Mouse (Mus musculus) gonadal fat pad, adult 2 months (tissue): ENCODE measurements around the gene Map1lc3a. TPM values are rescaled to one million over a fixed set of nuclear protein-coding genes. Genes with fewer than 3 reads are reported as not detected.

Experiments used
- DNase-seq: peaks from one replicate; pipeline ENCODE4 v3.0.0-alpha.2; 2012; ENCODE audit warnings: low read depth
- polyA plus RNA-seq: library from polyadenylated mRNA; depleted of rRNA; stranded (reverse); fragments of >200 nt; gene quantifications from 2 replicates; pipeline ENCODE4 v1.2.3, GENCODE M21; 2012; rRNA removed

The Map1lc3a gene
- polyA plus RNA-seq, 1 experiment = 400 TPM

DNA sequence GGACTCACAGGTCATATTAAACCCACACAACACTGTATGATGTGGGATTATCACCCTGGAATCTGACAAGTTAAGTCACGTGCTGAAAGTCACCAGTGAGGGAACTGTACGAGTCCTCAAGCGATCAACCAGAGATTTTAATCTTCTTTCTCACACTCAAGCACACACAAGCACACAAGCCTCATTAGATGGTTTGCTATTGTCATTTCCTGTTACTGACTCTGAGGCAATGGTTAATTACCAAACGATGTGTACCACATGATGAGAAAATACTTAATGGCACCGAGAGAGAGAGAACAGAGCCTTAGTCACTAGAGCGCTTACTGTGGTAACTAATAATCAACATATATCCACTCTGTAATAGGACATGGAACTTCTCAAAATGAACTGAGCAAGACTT, 9.6 kb downstream of the Map1lc3a start:
- DNase-seq = no peak

DNA sequence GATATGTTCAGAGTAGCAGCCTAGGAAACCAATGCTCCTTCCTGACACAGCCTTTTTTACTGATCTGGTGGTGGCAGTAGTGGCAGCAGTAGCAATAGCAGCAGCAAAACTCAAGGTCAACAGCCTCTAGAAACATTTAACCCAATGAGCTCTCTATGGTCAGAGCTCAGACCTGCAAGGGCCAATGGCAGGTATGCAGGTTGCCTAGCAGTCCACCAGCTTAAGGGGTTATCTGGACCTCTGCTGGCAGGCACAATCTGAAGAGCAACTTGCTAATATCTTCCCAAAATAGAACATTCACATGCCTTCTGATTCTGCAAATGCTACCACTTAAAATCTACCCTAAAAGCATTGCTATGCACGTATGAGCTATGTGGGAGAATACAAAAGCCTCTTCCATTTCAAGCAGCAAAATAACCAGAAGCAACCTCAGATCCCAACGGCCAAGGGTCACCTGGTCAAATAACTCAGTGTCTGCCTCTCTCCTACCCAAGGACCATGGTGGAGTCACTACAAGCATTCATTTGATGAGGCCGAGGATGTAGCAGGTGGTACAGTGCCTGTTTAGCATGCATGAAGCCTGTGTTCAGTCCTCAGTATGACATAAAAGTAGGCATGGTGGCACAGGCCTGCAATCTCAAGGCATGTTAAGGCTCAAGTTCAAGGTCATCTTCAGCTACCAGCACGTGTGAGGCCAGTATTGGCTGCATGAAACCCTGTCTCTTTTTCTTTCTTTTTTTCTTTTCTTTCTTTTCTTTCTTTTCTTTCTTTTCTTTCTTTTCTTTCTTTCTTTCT, 11.6 kb downstream of the Map1lc3a start:
- no peak for DNase-seq

DNA sequence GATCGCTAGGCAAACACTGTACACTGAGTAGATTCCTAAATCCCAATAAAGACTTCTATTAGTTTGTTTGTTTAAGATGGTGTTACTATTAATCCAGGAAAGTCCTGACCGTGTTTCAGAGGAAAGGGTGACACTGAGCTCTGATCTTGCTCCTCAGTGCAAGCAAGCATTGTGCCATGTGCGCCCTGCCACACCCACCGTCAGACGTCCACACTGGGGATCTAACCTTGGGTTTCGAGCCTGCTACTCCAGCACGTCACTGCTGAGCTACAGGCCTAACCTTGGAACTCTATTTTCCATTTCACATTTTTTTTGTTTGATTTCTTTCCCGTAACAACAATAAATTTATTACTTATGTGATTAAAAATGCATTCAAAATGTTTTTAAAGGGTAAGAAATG, 14.0 kb downstream of the Map1lc3a start:
- DNase-seq = no peak

DNA sequence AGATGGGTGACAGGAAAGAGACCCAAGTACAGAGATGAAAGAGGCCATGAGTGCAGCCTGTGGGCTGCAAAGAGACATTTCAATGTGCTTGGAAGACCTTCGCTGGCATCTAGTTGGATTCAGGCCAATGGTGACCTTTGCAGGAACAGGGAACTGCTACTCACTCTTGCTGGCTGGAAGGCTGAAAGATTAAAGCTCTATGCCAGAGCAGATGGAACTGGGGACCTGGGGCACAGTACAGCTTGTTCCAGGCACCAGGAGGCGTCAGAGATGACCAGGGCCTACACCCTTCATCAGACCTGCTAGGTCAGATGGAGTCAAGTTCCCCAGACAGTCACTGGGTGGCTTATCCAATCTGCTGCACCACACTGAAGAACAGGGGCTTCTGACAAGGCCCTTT, 17.3 kb downstream of the Map1lc3a start:
- no peak for DNase-seq

DNA sequence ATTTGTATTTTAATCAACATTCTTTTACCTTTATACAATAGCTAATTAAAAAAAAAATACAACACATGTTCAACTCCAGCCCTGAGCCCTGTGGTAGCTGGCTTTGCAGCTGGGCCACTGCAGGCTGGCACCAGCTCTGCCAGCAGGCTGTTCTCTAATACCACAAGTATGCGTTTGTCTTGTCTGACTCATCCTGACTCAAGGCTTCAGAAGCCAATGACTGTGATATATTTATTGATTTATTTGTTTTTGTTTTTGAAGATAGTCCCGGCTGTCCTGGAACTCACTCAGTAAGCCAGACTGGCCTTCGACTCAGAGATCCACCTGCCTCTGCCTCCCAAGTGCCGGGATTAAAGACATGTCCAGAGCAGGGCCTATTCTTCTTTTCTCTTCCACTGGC, 17.8 kb downstream of the Map1lc3a start:
- DNase-seq = no peak

DNA sequence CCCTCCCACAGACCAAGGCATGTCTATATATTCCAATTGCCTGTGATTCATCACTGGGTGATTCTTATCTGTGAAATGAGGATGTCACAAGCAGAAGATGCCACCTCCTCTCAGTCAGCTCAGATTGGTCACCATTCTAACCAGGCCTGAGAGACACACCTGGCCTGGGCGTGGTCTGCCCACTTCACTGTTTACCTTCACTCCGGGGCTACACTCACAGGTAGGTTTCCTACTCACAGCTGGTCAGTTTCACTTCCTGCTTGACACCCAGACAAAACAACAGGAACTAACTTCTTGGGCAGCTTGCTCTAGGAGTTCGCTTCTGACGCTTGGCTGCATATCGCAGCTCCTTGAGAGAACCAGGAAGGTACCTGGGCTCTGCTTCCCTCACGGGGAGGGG, 19.4 kb downstream of the Map1lc3a start:
- no peak for DNase-seq

DNA sequence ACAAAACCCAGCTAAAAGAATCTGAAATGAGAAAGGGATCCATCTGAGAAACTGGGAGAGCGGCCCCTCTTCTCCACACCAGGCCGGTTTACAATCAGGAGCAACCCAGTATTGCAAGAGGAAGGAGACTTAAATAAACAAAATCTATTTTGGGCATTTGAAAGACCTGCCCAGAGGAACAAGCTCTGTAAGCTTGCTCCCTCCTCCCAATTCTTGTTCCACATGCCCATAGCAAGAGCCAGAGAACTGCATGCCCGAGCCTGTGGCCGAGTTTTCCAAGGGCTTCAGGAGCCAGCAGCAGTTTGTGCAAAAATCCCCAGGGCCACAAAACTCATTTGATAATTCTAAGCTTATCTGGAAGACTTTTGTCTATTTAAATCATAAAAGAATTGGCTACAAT, 23.5 kb downstream of the Map1lc3a start:
- DNase-seq = no peak

DNA sequence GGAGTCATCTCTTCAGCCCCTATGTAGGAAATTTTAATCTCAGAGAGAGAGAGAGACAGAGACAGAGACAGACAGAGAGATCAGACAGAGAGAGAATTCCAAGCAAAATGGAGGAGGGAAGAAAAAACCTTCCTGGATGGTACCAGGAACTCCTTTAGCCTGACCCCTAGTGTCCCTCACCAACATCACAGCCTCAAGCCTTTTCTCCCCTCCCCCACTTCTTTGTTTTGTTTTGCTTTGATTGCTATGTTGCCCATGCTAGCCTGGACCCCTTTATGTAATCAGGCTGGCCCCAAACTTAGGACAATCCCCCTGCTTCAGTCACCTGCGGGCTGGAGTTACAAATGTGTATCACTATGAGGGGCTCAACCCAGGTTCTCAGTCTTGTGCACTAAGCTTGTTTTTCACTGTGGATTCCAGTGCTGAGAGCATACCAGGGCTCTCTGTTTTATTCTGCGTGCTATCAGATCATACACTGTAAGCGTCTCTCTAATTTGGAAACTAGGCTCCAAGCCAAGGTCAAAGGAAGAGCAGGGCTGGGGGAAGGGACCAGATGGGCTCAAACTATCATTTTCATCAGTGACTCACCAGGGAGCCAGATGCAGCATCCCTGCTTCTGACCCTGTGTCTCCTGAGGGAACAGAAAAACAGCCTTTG, 33.0 kb downstream of the Map1lc3a start:
- DNase-seq = no peak

DNA sequence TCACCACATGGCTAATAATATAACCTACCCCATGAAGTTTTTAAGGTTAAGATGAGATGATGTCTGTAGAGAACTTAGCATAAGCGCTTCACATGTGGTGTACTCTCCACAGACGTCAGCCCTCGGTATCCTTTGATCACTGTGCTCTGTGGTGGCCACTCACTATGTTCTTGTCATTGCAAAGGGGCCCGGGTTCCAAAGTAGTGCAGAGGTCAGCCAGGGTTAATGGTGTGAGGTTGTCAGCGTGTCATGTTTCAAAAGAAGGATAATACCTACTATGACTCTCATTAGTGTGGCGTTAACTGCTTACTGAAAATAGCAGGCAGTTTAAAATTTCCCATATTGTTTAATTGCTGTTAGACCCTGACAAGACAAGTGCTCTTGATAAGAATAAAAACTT, 37.6 kb downstream of the Map1lc3a start:
- no peak for DNase-seq

DNA sequence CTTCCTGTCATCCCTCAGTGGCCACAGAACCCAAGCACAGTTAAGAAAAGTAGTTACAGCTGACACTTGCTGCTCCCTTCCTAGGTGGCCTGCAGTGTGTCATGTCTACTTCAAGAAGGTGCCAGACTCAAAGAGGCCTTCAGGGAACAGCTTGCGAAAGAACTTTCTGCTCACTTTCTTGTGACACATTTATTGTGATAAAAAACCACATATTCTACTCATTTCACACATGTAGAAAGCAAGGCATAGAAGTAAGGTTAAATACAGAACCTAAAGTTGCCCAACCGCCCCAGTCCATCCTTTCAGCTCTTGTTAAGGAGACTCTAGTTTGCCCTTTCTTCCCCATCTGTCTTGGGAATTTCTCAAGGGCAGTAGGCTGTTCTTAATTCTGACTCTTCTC, 42.5 kb downstream of the Map1lc3a start:
- no peak for DNase-seq

DNA sequence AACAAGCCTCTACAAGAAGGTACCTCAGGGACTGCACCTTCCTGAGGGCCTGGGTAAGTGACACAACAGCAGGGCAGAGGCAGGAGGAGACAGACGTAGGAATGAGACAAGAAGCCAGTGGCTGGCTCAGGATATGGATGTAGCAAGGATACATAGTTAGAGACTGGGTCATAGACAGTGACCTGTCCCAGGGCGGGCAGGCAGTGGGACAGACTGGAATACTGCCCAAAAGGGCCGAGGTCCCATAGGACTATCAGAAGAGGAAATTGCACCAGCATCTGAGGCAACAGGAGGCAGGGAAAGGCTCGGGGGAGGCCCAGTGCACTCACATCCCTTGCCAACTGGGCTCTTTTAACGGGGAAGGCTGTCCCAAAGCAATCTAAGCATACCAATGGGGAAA, 44.5 kb downstream of the Map1lc3a start:
- DNase-seq = peak; percentile 55

DNA sequence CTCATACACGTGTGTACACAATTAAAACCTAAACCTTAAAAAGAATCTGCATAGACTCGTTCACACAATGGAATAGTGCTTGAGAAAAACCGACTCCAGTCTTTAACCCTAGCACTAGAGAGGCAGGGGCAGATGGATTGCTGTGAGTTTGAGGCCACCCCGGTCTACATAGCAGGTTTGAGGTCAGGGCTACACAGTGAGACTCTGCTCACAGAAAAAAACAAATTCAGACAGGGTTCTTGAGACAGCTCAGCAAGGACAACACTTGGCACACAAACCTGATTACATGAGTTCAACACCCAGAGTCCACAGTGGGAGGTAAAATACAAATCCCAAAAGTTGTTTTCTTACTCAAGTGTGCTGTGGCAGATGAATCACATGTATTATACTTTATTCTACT, 49.9 kb downstream of the Map1lc3a start:
- DNase-seq = no peak

Other genes starting within 250 kb of the Map1lc3a start
- 57.2 and 66.0 TPM in 2 replicates for gene Ahcy, start 201.8 kb upstream of the Map1lc3a start, polyA plus RNA-seq
- gene Itch, start 142.8 kb upstream of the Map1lc3a start, polyA plus RNA-seq = 12.5 and 17.3 TPM in 2 replicates
- 337 and 426 TPM in 2 replicates for gene Dynlrb1, start 39.8 kb upstream of the Map1lc3a start, polyA plus RNA-seq
- 34.3 and 43.4 TPM in 2 replicates for gene Pigu, start 81.1 kb downstream of the Map1lc3a start, polyA plus RNA-seq
- 159 and 199 TPM in 2 replicates for gene Trp53inp2, start 104.8 kb downstream of the Map1lc3a start, polyA plus RNA-seq
- 33.7 and 66.1 TPM in 2 replicates for gene Ncoa6, start 197.6 kb downstream of the Map1lc3a start, polyA plus RNA-seq
- gene Acss2, start 241.7 kb downstream of the Map1lc3a start, polyA plus RNA-seq = 54.6 and 93.7 TPM in 2 replicates
- 72.3 and 95.3 TPM in 2 replicates for gene Ggt7, start 241.9 kb downstream of the Map1lc3a start, polyA plus RNA-seq